Mouse (Mus musculus) limb, embryonic 10.5 days (tissue): ENCODE results near the gene Mus81. TPM values are rescaled to one million over a fixed set of nuclear protein-coding genes. Genes with fewer than 3 reads are reported as not detected.
"Not testable (repeated sequence)": the region's sequence is repeated elsewhere in the genome, so short reads cannot be mapped to it uniquely, and the experiment has no call there.

Experiments
- DNase-seq: peaks from one replicate; pipeline ENCODE4 v3.0.0-alpha.2; 2017; ENCODE audit warnings: low spot score
- H3K27ac ChIP-seq: fragments of 300-500 bp; sonication (generic); 2 replicates; pipeline ENCODE4 v1.5.1; 2016; ENCODE audit warnings: mild to moderate bottlenecking
- H3K27me3 ChIP-seq: fragments of 300-500 bp; sonication (generic); 2 replicates; pipeline ENCODE4 v1.6.1; 2016; ENCODE audit warnings: low read depth, mild to moderate bottlenecking; ENCODE audit not compliant: poor library complexity, severe bottlenecking
- H3K36me3 ChIP-seq: fragments of 300-500 bp; sonication (generic); 2 replicates; pipeline ENCODE4 v1.6.1; 2016; ENCODE audit warnings: mild to moderate bottlenecking, moderate library complexity
- H3K4me1 ChIP-seq: fragments of 300-500 bp; sonication (generic); 2 replicates; pipeline ENCODE4 v1.6.1; 2016
- H3K4me3 ChIP-seq: fragments of 300-500 bp; sonication (generic); 2 replicates; pipeline ENCODE4 v1.5.1; 2016; ENCODE audit warnings: mild to moderate bottlenecking, moderate library complexity
- H3K9me3 ChIP-seq: fragments of 300-500 bp; sonication (generic); replicated peaks from 2 replicates; pipeline ENCODE4 v1.6.1; 2016; ENCODE audit warnings: mild to moderate bottlenecking
- WGBS: fragments of 180-500 bp; shearing (Covaris S2); methylation state at CpG from one replicate; pipeline ENCODE4 v1.1.7; 2016; 5-methylcytosine and 5-hydroxymethylcytosine counted together
- polyA plus RNA-seq: library from polyadenylated mRNA; unstranded; fragments of >200 nt; fragmentation: Nextera tagmentation; extraction: Ambion mirVana; gene quantifications from 2 replicates; pipeline ENCODE4 v1.2.1, GENCODE M21; 2016

Gene Mus81
- polyA plus RNA-seq, 1 experiment from 2014 or later, result 40.4 TPM

DNA sequence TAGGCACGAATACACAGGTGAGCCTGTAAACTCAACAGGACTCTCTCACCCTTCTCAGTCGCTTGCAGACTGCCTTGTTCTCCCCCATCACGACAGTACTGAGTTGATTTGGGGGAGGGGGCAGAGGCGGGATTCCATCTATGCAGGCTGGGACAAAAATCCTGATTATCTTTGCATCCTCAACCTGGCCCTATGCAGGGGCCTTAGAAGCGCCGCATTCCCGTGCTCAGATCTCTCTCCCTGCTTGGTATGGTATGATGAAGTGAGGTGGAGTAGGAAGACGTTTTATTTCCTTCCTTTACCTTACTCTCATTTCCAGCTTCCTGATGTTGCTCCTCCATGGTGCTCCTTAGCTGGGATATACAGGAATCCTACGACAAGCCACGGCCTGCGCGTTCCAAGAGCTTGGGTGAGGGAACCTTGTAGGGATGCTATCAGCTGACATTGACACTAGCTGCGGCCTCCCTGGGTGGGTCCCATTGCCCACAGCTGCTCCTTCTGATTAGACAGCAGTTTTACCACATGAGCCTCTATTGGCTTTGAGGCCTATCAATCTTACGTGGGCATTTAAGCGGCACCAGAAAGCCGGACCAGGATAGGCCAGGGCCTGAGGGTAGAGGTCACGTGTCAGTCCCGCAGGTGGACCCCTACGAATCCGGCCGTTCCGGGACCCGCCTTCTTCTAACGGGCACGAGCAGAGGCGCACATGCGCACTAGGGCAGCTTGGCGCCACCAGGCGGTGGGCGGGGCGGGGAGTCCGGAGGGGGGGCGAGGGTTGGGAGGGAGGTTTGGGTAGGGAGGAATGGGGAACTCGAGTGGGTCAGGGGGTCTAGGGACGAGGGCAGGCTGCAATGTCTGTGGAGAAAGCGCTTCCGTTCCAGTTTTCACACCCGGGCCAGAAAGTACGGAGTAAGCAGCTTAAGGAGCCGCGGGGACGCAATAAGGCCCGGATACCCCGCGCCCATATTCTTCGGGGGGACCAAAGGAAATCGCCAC is 22.1 kb upstream of the Mus81 start, which contains the start of gene Snx32:
Gene Snx32, minus strand, starts transcription at position 508 of the 996 bp plus-strand sequence.
- Histone ChIP-seq H3K27ac (peak within 1 kb of the TSS; percentile 81), H3K27me3 (no peaks in the 10 kb centered on the region), H3K4me3 (peak within 1 kb of the TSS; percentile 54), H3K4me1 (peaks cover 22% of the 10 kb centered on the region), H3K36me3 (no peaks in the 10 kb centered on the region), H3K9me3 (no peaks in the 10 kb centered on the region)
- DNase-seq, result peak; percentile 93
- WGBS, result 2% methylated on average over 47 of the region's 47 CpGs

DNA sequence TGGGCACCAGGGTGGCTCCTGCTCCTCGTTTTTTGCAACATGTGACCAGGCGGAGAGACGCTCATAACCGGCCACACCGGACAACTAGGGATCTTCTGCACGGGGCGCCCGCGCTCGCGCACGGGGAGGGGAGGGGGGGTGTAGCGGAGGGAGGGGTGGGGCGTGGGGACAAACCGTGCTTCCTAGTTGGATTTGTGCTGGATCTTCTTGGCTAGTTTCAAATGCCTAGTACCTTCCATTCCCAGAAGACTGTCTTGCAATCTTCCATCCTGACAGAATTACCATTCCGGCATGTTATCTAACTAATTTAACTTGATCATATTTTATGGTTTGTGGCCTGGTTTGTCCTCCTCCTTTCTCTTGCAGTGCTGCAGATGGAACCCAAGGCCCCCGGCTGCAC is 15.5 kb upstream of the Mus81 start, which contains the start of gene 1700020D05Rik:
Gene 1700020D05Rik, minus strand, starts transcription at position 101 of the 400 bp plus-strand sequence.
- WGBS, result 44% methylated on average over 17 of the region's 17 CpGs
- H3K9me3 ChIP-seq, result no peaks in the 10 kb centered on the region
- H3K4me1 ChIP-seq, result peaks cover 3% of the 10 kb centered on the region; the same call in 1 of the 2 replicates
- H3K4me3 ChIP-seq, result no peak within 1 kb of the TSS
- peaks cover under 1% of the 10 kb centered on the region; the same call in 1 of the 2 replicates for H3K36me3 ChIP-seq
- H3K27ac ChIP-seq, result no peak within 1 kb of the TSS
- no peak for DNase-seq
- no peaks in the 10 kb centered on the region for H3K27me3 ChIP-seq

DNA sequence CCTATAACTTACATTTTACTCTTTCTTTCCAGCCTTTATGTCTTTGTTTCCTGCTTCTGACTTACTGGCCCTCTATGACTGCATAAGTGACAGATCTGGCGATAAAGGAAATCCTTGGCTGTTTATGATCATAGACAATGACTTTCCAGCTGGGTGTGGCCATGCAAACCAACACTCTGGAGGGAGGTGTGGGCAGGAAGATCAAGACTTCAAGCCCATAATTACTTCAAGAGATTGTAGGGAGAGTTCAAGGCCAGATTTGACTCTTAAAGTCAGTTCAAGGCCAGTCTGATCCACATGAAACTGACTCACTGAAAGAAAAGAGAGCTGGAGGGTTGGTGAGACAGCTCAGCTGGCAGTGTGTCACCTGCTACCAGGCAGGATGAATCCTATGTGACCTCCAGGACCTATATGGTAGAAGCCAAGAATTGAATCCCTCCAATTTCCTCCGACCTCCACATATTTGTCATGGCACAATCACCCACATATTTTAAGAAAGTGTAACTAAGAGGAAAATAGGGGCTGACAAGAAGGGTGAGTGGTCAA is 12.2 kb upstream of the Mus81 start:
- no peak for DNase-seq
- no peak overlapping the region for H3K4me3 ChIP-seq
- no peak overlapping the region for H3K27ac ChIP-seq
- H3K9me3 ChIP-seq, result no peaks in the 10 kb centered on the region
- peaks cover 33% of the 10 kb centered on the region for H3K36me3 ChIP-seq
- WGBS, result 88% methylated on average over 2 of the region's 2 CpGs
- H3K4me1 ChIP-seq, result no peaks in the 10 kb centered on the region
- H3K27me3 ChIP-seq, result no peaks in the 10 kb centered on the region

DNA sequence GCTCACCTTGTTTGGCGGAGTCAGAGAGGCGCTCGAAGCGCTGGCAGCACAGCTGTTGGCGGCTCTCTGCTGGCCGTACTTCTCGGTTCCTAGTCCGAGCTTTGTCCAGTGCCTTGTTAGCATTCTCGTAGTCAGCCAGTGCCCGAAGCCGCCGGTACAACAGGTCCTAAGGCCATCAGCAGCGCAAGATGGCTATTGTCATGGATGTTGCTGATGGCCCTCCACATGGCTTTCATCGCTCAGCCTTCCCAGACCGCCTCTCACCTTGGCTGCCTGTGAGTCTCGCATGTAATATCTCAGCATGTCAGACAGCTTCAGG is 7.8 kb upstream of the Mus81 start:
- no peak for DNase-seq
- Histone ChIP-seq H3K9me3 (no peaks in the 10 kb centered on the region), H3K36me3 (peaks cover 70% of the 10 kb centered on the region), H3K27me3 (no peaks in the 10 kb centered on the region), H3K4me1 (peaks cover 9% of the 10 kb centered on the region; the same call in 1 of the 2 replicates), H3K27ac (no peak overlapping the region), H3K4me3 (no peak overlapping the region)
- WGBS, result 87% methylated on average over 16 of the region's 16 CpGs

DNA sequence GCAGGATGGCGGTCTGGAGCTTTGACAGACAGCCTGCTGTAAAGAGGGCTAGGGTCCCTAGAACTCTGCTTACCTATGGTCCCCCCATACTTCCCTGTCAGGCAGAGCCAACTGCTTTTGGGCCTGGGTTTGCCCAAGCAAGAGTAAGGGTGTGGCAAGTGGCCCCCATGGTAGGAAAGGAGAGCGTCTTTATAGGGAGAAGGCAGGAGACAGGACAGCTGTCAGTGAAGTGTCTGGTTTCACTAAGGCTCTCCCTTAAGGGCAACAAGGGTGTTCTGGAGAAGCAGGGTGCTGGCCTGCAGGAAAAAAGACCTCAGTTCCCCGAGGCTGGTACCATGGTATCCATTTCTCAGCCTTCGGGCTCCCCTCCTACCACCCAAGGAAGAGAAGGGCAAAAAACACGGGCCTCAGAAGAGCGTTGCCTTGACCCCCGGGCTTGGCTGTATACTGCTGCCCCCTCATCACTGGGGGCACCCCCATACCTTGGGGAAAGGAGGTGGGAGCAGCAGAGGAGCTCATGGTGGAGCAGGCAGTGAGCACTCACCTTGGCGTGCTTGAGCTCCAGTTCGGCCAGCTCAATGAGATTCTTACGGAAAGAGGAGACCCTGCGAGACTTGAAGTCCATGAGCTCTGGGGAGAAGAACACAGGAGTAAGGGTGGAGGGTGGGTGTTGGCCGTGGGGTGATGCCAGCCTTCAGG is 7.3 kb upstream of the Mus81 start:
- Histone ChIP-seq H3K4me3 (no peak overlapping the region), H3K27ac (no peak overlapping the region), H3K4me1 (peaks cover 9% of the 10 kb centered on the region; the same call in 1 of the 2 replicates), H3K36me3 (peaks cover 70% of the 10 kb centered on the region), H3K9me3 (no peaks in the 10 kb centered on the region), H3K27me3 (no peaks in the 10 kb centered on the region)
- WGBS, result 85% methylated on average over 12 of the region's 12 CpGs
- DNase-seq, result no peak

DNA sequence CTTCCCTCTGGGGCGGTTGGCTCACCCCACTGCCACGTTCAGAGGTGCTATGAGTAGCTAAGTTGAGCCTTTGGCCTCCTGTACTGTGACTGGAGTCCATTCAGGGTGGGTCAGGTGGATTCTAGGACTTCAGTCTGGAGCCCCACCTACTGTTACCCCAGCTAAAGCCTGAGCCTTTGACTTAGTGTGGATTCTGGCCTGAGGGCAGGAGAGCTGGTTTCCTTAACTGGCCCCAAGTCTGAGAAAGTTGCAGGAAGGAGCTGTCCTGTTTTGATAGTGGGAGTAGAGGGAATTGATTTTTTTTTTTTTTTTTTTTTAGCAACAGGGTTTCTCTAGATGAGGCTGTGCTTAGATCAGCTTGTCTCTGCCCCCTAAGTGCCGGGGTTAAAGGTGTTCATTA is 6.1 kb upstream of the Mus81 start:
- H3K27me3 ChIP-seq, result no peaks in the 10 kb centered on the region
- H3K27ac ChIP-seq, result no peak overlapping the region
- H3K4me1 ChIP-seq, result peaks cover 16% of the 10 kb centered on the region
- no peak overlapping the region for H3K4me3 ChIP-seq
- no peak for DNase-seq
- WGBS, result 90% methylated on average over 3 of the region's 3 CpGs
- H3K9me3 ChIP-seq, result no peaks in the 10 kb centered on the region
- H3K36me3 ChIP-seq, result peaks cover 70% of the 10 kb centered on the region

DNA sequence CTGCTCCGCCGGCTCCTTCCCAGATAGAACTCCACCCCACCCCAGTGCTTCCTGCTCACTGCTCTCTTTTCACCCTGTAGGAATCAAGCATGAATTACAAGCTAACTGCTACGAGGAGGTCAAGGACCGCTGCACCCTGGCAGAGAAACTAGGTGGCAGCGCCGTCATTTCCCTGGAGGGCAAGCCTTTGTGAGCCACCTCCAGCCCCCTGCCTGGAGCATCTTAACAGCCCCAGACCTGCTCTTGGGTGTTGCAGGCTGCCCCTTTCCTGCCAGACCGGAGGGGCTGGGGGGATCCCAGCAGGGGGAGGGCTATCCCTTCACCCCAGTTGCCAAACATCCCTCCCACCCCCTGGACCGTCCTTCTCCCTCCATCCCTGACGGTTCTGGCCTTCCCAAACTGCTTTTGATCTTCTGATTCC is 5.1 kb upstream of the Mus81 start:
- H3K27me3 ChIP-seq, H3K4me3 ChIP-seq, H3K9me3 ChIP-seq, DNase-seq, H3K27ac ChIP-seq: not testable (repeated sequence)
- H3K4me1 ChIP-seq, result peaks cover 25% of the 10 kb centered on the region
- H3K36me3 ChIP-seq, result peaks cover 66% of the 10 kb centered on the region
- WGBS, result 68% methylated on average over 9 of the region's 9 CpGs

DNA sequence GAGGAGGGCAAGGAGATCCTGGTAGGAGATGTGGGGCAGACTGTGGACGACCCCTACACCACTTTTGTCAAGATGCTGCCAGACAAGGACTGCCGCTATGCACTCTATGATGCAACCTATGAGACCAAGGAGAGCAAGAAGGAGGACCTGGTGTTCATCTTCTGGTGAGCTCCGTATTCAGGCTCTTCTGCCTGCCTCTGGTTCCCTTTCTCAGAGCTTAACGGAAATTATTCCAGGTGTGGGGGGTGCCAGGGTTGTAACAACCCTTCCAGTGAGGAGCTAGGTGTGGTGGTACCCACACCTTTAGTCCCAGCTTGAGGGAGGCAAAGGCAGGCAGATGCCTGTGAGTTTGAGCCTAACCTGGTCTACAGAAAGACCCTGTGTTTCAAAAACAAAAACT is 4.4 kb upstream of the Mus81 start:
- Histone ChIP-seq H3K36me3 (peaks cover 59% of the 10 kb centered on the region), H3K27ac (no peak overlapping the region), H3K27me3 (no peaks in the 10 kb centered on the region), H3K4me1 (peaks cover 28% of the 10 kb centered on the region), H3K9me3 (no peaks in the 10 kb centered on the region), H3K4me3 (no peak overlapping the region)
- DNase-seq, result no peak
- WGBS, result 88% methylated on average over 4 of the region's 4 CpGs

DNA sequence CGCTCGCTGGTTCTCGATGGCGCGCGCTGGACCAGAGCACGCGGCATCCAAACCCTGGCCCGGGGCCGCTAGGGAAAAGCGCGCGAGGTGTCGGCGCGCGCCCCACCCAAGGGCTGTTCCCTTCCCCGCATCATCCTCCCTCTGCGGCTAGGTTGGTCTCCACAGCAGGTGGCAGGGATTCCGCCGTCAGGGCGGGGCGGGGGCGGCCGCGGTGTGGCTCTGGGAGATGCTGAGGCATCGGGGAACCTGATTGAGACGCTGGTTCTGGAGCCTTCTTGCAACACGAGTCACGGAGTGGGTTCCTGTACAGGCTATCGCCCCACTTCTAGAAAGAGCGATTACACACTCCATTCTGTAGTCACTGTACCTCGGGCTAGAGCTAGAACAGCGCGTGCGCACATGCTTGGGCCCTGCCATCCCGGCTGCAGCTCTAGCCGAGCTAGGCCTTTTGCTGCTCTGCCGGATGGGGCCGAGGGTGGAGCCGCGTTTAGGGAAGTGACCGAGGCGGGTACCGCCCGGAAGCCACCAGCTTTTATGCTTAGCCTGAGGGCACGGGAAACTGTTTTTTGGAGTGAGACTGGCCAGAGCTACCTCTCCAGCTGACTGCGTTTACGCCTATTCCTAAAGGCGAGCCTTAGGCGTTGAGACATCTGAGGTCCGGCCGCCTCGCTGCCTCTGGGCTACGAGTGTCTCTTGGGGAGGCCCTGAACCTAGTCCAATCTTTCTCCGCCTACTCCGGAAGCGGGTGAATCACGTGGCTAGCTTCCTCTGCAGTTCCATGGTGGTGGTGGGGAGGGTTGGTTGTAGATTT is 2.9 kb upstream of the Mus81 start:
- under 1% methylated on average over 59 of the region's 59 CpGs for WGBS
- Histone ChIP-seq H3K4me3 (peak overlapping the region; percentile 97), H3K27ac (peak overlapping the region; percentile 97), H3K36me3 (peaks cover 51% of the 10 kb centered on the region), H3K4me1 (peaks cover 43% of the 10 kb centered on the region), H3K27me3 (no peaks in the 10 kb centered on the region), H3K9me3 (no peaks in the 10 kb centered on the region)
- peak; percentile 83 for DNase-seq

DNA sequence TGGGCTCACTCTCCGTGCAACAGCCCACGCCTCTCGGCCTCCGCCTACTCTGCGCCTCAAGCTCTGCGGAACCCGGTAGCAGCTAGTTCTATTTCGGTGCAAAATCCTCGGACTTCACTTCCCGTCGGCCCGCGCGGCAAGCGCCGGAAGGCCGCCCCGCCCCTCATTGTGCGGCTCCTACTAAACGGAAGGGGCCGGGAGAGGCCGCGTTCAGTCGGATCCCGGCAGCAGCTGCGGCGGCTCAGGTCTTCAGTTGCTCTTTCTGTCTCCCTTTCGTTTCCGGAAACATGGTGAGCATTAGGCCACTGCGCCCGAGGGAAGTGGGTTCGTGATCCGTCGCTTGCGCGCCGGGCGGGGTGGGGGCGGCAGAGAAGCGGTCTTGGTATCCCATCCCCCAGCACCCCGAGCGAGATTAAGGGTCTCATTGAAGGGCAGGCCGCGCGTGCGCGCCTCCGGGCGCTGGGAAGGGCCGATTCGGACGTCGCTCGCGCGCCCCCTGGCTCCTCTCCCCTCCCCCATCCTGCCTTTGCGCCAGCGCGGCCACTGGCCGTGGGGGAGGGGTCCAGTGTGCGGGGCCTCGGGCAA is 2.2 kb upstream of the Mus81 start, which contains the start of gene Cfl1:
Gene Cfl1, plus strand, starts transcription at position 143 of the 585 bp plus-strand sequence.
- Histone ChIP-seq H3K4me1 (peaks cover 43% of the 10 kb centered on the region), H3K9me3 (no peaks in the 10 kb centered on the region), H3K4me3 (peak within 1 kb of the TSS; percentile 97), H3K36me3 (peaks cover 51% of the 10 kb centered on the region), H3K27me3 (no peaks in the 10 kb centered on the region), H3K27ac (peak within 1 kb of the TSS; percentile 97)
- under 1% methylated on average over 62 of the region's 62 CpGs for WGBS
- peak; percentile 97 for DNase-seq

DNA sequence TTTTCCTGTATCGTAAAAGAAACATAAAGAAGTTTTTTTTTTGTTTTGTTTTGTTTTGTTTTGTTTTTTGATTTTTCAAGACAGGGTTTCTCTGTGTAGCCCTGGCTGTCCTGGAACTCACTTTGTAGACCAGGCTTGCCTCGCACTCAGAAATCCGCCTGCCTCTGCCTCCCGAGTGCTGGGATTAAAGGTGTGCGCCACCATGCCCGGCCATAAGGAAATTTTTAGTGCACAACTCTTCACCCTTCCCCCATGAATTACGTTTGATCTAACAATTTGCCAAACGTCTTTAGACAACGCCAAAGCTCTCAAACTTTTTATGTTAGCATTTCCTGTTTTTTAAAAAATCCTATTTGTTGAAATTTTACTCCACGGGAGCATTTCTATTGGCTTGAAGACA is 1.5 kb upstream of the Mus81 start:
- DNase-seq, H3K9me3 ChIP-seq, H3K27me3 ChIP-seq: not testable (repeated sequence)
- Histone ChIP-seq H3K4me1 (peaks cover 43% of the 10 kb centered on the region), H3K27ac (peak overlapping the region; percentile 97), H3K36me3 (peaks cover 53% of the 10 kb centered on the region), H3K4me3 (peak overlapping the region; percentile 97)
- WGBS, result 57% methylated on average over 10 of the region's 10 CpGs
